Comparison of ENCODE assay signal across 15 mouse cellular contexts in the genomic region with DNA sequence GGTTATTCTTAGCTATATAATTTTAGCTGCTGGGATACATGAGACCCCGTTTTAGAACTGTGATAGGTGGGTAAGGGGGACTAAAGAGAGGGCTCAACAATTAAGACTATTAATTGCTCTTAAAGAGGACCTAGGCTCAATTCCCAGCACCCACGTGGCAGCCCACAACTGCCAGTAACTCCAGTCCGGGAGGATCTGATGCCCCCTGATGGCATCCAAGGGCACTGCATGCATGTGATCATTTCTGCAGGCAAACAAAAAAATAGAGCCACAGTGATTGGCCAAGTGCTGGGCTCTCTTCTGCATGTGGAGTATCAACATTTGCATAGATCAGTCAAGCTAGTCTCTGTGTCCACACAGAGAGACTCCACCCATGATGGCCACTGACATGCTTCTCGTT.
"Had no signal": no experiment of that assay in that cellular context is flagged by ENCODE, and none has a peak within 500 bp of the region (broad histone marks: within the 10 kb centered on the region; RNA-seq: fewer than 3 reads in every experiment).

No protein-coding gene starts in this region.

- H3K9me3 ChIP-seq: liver, embryonic 15.5 days; lung, embryonic 15.5 days had no signal

- H3K4me1 ChIP-seq: limb, embryonic 12.5 days; liver, embryonic 15.5 days; lung, embryonic 15.5 days; megakaryocyte, embryonic 14.5 days; midbrain, embryonic 13.5 days; stomach, embryonic 15.5 days had no signal

- H3K4me3 ChIP-seq: limb, embryonic 12.5 days; liver, embryonic 15.5 days; lung, embryonic 15.5 days; megakaryocyte, embryonic 14.5 days; midbrain, embryonic 13.5 days; stomach, embryonic 15.5 days had no signal

- H3K27ac ChIP-seq: limb, embryonic 12.5 days; liver, embryonic 15.5 days; lung, embryonic 15.5 days; macrophage; midbrain, embryonic 13.5 days; stomach, embryonic 15.5 days had no signal

- H3K9ac ChIP-seq: limb, embryonic 12.5 days; liver, embryonic 15.5 days; lung, embryonic 15.5 days; midbrain, embryonic 13.5 days; stomach, embryonic 15.5 days had no signal

- H3K4me2 ChIP-seq: limb, embryonic 12.5 days; liver, embryonic 15.5 days; lung, embryonic 15.5 days; midbrain, embryonic 13.5 days; stomach, embryonic 15.5 days had no signal

- ATAC-seq: intestine, embryonic 16.5 days; midbrain, embryonic 13.5 days had no signal

- H3K27me3 ChIP-seq: limb, embryonic 12.5 days; liver, embryonic 15.5 days; lung, embryonic 15.5 days; midbrain, embryonic 13.5 days; stomach, embryonic 15.5 days had no signal

- H3K36me3 ChIP-seq: limb, embryonic 12.5 days; liver, embryonic 15.5 days; lung, embryonic 15.5 days; midbrain, embryonic 13.5 days; stomach, embryonic 15.5 days had no signal

- DNase-seq: kidney, adult 8-10 months; kidney, postnatal 4 days; liver; lung, postnatal 14 days; right cerebral cortex, postnatal 14 days; thymus, adult 18-20 months; thymus, postnatal 14 days had no signal
